Mouse (Mus musculus): ENCODE data around the gene Cntn2.

DNA sequence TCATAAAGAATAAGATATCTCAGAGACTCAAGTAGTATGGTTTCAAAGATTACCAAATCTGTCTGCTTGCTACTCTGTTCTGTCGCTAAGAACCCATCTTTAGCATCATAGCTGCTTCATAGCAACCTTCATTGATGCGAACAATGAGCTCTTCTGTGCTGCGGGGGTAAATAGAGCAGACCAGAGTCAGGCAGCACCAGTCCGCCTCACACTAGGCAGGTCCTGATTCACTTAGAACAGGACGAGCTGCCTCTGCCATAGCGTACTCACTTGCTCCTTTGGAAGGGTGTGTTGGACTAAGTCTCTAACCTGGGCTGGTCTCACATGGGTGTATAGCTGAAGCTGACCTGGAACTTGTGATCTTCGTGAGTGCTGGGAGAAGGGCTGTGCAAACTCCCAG lies 37.0 kb downstream of the Cntn2 start, which contains the start of gene Tmem81:
- no peak for TF ChIP-seq CTCF (IDR thresholded peaks at IDR 0.05)
- no peak for TF ChIP-seq EP300 (IDR thresholded peaks at IDR 0.05)

Measured in lung, postnatal 0 days (tissue).